Mouse (Mus musculus) v-Abl transformed pro-B cells (cell line): ENCODE results near the gene Gm45618.
"Not testable (repeated sequence)": the region's sequence is repeated elsewhere in the genome, so short reads cannot be mapped to it uniquely, and the experiment has no call there.

Experiments
- in situ Hi-C, 2 experiments: fragments of 400-800 bp; cut with MboI; formaldehyde crosslinking; loops; one replicate each; pipeline ENCODE4 v1.15.1; 2025; ENCODE audit not compliant: unreplicated experiment in 2 of 2

Gene Gm45618

GRCm38 (mm10) chr7:142120629-142121028 is at the start of gene Gm45618:
TSS of gene Gm45618 (minus strand) at chr7:142120729.
- in situ Hi-C loops: loop anchor here (25.0 kb wide), 1 partner anchor 358 kb away; no protein-coding TSS in a partner anchor

GRCm38 (mm10) chr7:142169836-142170235 is 49.3 kb upstream of the Gm45618 start:
- in situ Hi-C loops: no loop called here

- in situ Hi-C loops: not testable (repeated sequence)
These were observed 45.1 kb upstream of the Gm45618 start, which contains the start of gene Gm4553 for GRCm38 (mm10) chr7:142165639-142166038. TSS of gene Gm4553 (minus strand) at chr7:142165739.

- in situ Hi-C loops: no loop called here
These were observed 38.8 kb upstream of the Gm45618 start for GRCm38 (mm10) chr7:142159366-142159765.

GRCm38 (mm10) chr7:142157013-142157412 is 36.5 kb upstream of the Gm45618 start, which contains the start of gene Gm29735:
TSS of gene Gm29735 (minus strand) at chr7:142157113.
- in situ Hi-C loops: not testable (repeated sequence)

- in situ Hi-C loops: no loop called here
These were observed 34.8 kb upstream of the Gm45618 start for GRCm38 (mm10) chr7:142155308-142155707.

- in situ Hi-C loops: no loop called here
These were observed 31.7 kb upstream of the Gm45618 start for GRCm38 (mm10) chr7:142152191-142152590.

- in situ Hi-C loops: loop anchor here in 1 of 2 experiments (10.0 kb wide), 1 partner anchor 136 kb away; no protein-coding TSS in a partner anchor
These were observed 28.1 kb upstream of the Gm45618 start for GRCm38 (mm10) chr7:142148633-142149032.

- in situ Hi-C loops: loop anchor here in 1 of 2 experiments (10.0 kb wide), 1 partner anchor 139 kb away; no protein-coding TSS in a partner anchor
These were observed 25.5 kb upstream of the Gm45618 start for GRCm38 (mm10) chr7:142146033-142146432.

- in situ Hi-C loops: loop anchor here in 1 of 2 experiments (10.0 kb wide), 1 partner anchor 139 kb away; no protein-coding TSS in a partner anchor
These were observed 24.9 kb upstream of the Gm45618 start for GRCm38 (mm10) chr7:142145413-142145940.

- in situ Hi-C loops: loop anchor here in 1 of 2 experiments (10.0 kb wide), 1 partner anchor 140 kb away; no protein-coding TSS in a partner anchor
These were observed 24.0 kb upstream of the Gm45618 start, which contains the start of gene Gm45337 for GRCm38 (mm10) chr7:142144507-142144906. TSS of gene Gm45337 (minus strand) at chr7:142144607.

GRCm38 (mm10) chr7:142143506-142144010 is 23.0 kb upstream of the Gm45618 start:
- in situ Hi-C loops: loop anchor here in 1 of 2 experiments (10.0 kb wide), 1 partner anchor 141 kb away; no protein-coding TSS in a partner anchor

- in situ Hi-C loops: loop anchor here in 1 of 2 experiments (10.0 kb wide), 1 partner anchor 144 kb away; no protein-coding TSS in a partner anchor
These were observed 20.2 kb upstream of the Gm45618 start for GRCm38 (mm10) chr7:142140696-142141095.

GRCm38 (mm10) chr7:142135934-142136333 is 15.4 kb upstream of the Gm45618 start, which contains the start of gene Gm39115:
TSS of gene Gm39115 (minus strand) at chr7:142136034.
- in situ Hi-C loops: not testable (repeated sequence)

- in situ Hi-C loops: no loop called here
These were observed 13.9 kb upstream of the Gm45618 start for GRCm38 (mm10) chr7:142134206-142134995.

- in situ Hi-C loops: no loop called here
These were observed 8.3 kb upstream of the Gm45618 start for GRCm38 (mm10) chr7:142128843-142129242.

- in situ Hi-C loops: loop anchor here (25.0 kb wide), 1 partner anchor 357 kb away; no protein-coding TSS in a partner anchor
These were observed 897 bp downstream of the Gm45618 start for GRCm38 (mm10) chr7:142119632-142120031.

GRCm38 (mm10) chr7:142104747-142105146 is 15.8 kb downstream of the Gm45618 start:
- in situ Hi-C loops: loop anchor here (25.0 kb wide), 1 partner anchor 342 kb away; no protein-coding TSS in a partner anchor

GRCm38 (mm10) chr7:142097776-142098175 is 22.8 kb downstream of the Gm45618 start:
- in situ Hi-C loops: no loop called here

GRCm38 (mm10) chr7:142096701-142097100 is 23.8 kb downstream of the Gm45618 start:
- in situ Hi-C loops: no loop called here
